Mouse (Mus musculus) activated CD4-positive, CD25-positive, alpha-beta regulatory T cell, adult 4 months (primary cell): ENCODE measurements around the gene Eif2ak1. TPM values are rescaled to one million over a fixed set of nuclear protein-coding genes. Genes with fewer than 3 reads are reported as not detected.

Experiments used
- polyA plus RNA-seq, 2 experiments: library from polyadenylated mRNA; unstranded; fragments of 100-300 nt; shearing (Covaris generic); gene quantifications; one replicate each; pipeline ENCODE4 v1.2.1; 2017

Gene Eif2ak1
- polyA plus RNA-seq, 2 experiments from 2014 or later: 22.4 to 23.5 TPM

Other genes starting within 250 kb of the Eif2ak1 start
- gene Cyth3, start 195.3 kb upstream of the Eif2ak1 start, polyA plus RNA-seq: 10 to 100 TPM; 30.3 to 32.8 TPM
- gene Usp42, start 85.5 kb upstream of the Eif2ak1 start, polyA plus RNA-seq: 1 to 10 TPM; 8.3 to 9.3 TPM
- under 1 TPM in 1 of 2 experiments, not detected in 1; 0.69 TPM for gene Ankrd61, start 79.9 kb downstream of the Eif2ak1 start, polyA plus RNA-seq
- gene Aimp2, start 92.1 kb downstream of the Eif2ak1 start, polyA plus RNA-seq: 10 to 100 TPM; 32.3 to 54.2 TPM
- 10 to 100 TPM; 37.0 to 39.8 TPM for gene Pms2, start 92.2 kb downstream of the Eif2ak1 start, polyA plus RNA-seq
- gene Gm42421, start 110.4 kb downstream of the Eif2ak1 start, polyA plus RNA-seq: 1 to 10 TPM in 1 of 2 experiments, not detected in 1; 2.7 TPM
- not detected for gene Rsph10b, start 115.2 kb downstream of the Eif2ak1 start, polyA plus RNA-seq
- 10 to 100 TPM; 37.5 to 38.6 TPM for gene Ccz1, start 197.1 kb downstream of the Eif2ak1 start, polyA plus RNA-seq
- not detected for gene Ocm, start 208.9 kb downstream of the Eif2ak1 start, polyA plus RNA-seq